Mouse (Mus musculus): Measurements from ENCODE around the gene Gng7. TPM values are rescaled to one million over a fixed set of nuclear protein-coding genes. Genes with fewer than 3 reads are reported as not detected.
"Not testable (repeated sequence)": the region's sequence is repeated elsewhere in the genome, so short reads cannot be mapped to it uniquely, and the experiment has no call there.

Gng7 gene
- total and polyA plus RNA-seq, 3 experiments: 0.24 to 0.47 TPM; not detected in 1

- H3K27ac ChIP-seq (ENCODE audit: insufficient read depth, low read depth); H3K9ac ChIP-seq (ENCODE audit: insufficient read depth, low read depth); in situ Hi-C loops (cut with MboI; ENCODE audit: low pct_ligation_motif_present, low pct_unique_long_range_greater_than_20kb, low sequenced_read_pairs); H3K9me3 ChIP-seq (replicated peaks; ENCODE audit: low read length); H3K4me2 ChIP-seq (ENCODE audit: insufficient read depth, low read depth, poor library complexity, severe bottlenecking); H3K27me3 ChIP-seq (replicated peaks); H3K4me3 ChIP-seq (replicated peaks in 1 of 3; ENCODE audit: low read depth in 2 of 3, low read length in 2 of 3, poor library complexity in 1 of 3); DNase-seq (ENCODE audit: extremely low read depth); dilution Hi-C loops (cut with MboI; ENCODE audit: extremely low pct_ligation_motif_present, extremely low pct_unique_long_range_greater_than_20kb, low sequenced_read_pairs): not testable (repeated sequence)
- H3K79me2 ChIP-seq (replicated peaks; ENCODE audit: control insufficient read depth, extremely low read depth, insufficient read depth, poor library complexity, severe bottlenecking): peaks cover 56% of the 10 kb centered on the region
- H3K4me1 ChIP-seq (ENCODE audit: control insufficient read depth in 1 of 2, insufficient read depth in 2 of 2): peaks cover 8 to 33% of the 10 kb centered on the region in 2 experiments
- H3K36me3 ChIP-seq (replicated peaks in 1 of 2; ENCODE audit: control insufficient read depth in 1 of 2, insufficient read depth in 1 of 2, low read length in 1 of 2): peaks cover 31 to 78% of the 10 kb centered on the region in 2 experiments
Observed at GRCm38 (mm10) chr10:81055802-81056340, 41.1 kb upstream of the Gng7 start.

GRCm38 (mm10) chr10:81055169-81055568 lies 40.4 kb upstream of the Gng7 start:
- no peaks in the 10 kb centered on the region for H3K9me3 ChIP-seq (replicated peaks; ENCODE audit: low read length)
- no peak overlapping the region for H3K9ac ChIP-seq (ENCODE audit: insufficient read depth, low read depth)
- H3K27ac ChIP-seq (ENCODE audit: insufficient read depth, low read depth): no peak overlapping the region
- H3K79me2 ChIP-seq (replicated peaks; ENCODE audit: control insufficient read depth, extremely low read depth, insufficient read depth, poor library complexity, severe bottlenecking): peaks cover 56% of the 10 kb centered on the region
- no peak for TF ChIP-seq RCOR1 (conservative IDR thresholded peaks at IDR 0.05; ENCODE audit: low read depth, low read length)
- no peak for TF ChIP-seq NELFE (IDR thresholded peaks at IDR 0.05; ENCODE audit: low read depth, low read length)
- TF ChIP-seq PAX5 (IDR thresholded peaks at IDR 0.05; ENCODE audit: low read length): no peak
- TF ChIP-seq EP300 (IDR thresholded peaks at IDR 0.05; ENCODE audit: low read length): no peak
- no peak for TF ChIP-seq MAX (IDR thresholded peaks at IDR 0.05; ENCODE audit: low read length)
- no peak for TF ChIP-seq USF2 (conservative IDR thresholded peaks at IDR 0.05; ENCODE audit: low read depth, low read length)
- TF ChIP-seq SIN3A (IDR thresholded peaks at IDR 0.05; ENCODE audit: low read length): no peak
- TF ChIP-seq KAT2A (IDR thresholded peaks at IDR 0.05; ENCODE audit: insufficient replicate concordance, low read length): no peak
- no peak for TF ChIP-seq MEF2A (IDR thresholded peaks at IDR 0.05; ENCODE audit: borderline replicate concordance, low read depth, low read length)
- TF ChIP-seq ZC3H11A (IDR thresholded peaks at IDR 0.05; ENCODE audit: low read depth, low read length): no peak
- TF ChIP-seq IRF4 (IDR thresholded peaks at IDR 0.05; ENCODE audit: low read depth, low read length): no peak
- no peak overlapping the region for H3K4me3 ChIP-seq (replicated peaks in 1 of 3; ENCODE audit: low read depth in 2 of 3, low read length in 2 of 3, poor library complexity in 1 of 3)
- in situ Hi-C loops (cut with MboI; ENCODE audit: low pct_ligation_motif_present, low pct_unique_long_range_greater_than_20kb, low sequenced_read_pairs): no loop called here
- H3K4me2 ChIP-seq (ENCODE audit: insufficient read depth, low read depth, poor library complexity, severe bottlenecking): no peak overlapping the region
- dilution Hi-C loops (cut with MboI; ENCODE audit: extremely low pct_ligation_motif_present, extremely low pct_unique_long_range_greater_than_20kb, low sequenced_read_pairs): no loop called here
- DNase-seq (ENCODE audit: extremely low read depth): no peak
- H3K4me1 ChIP-seq (ENCODE audit: control insufficient read depth in 1 of 2, insufficient read depth in 2 of 2): peaks cover 8 to 33% of the 10 kb centered on the region in 2 experiments
- peaks cover 36 to 85% of the 10 kb centered on the region in 2 experiments for H3K36me3 ChIP-seq (replicated peaks in 1 of 2; ENCODE audit: control insufficient read depth in 1 of 2, insufficient read depth in 1 of 2, low read length in 1 of 2)
- H3K27me3 ChIP-seq (replicated peaks): no peaks in the 10 kb centered on the region

GRCm38 (mm10) chr10:81052577-81052976 lies 37.8 kb upstream of the Gng7 start:
- H3K4me2 ChIP-seq (ENCODE audit: insufficient read depth, low read depth, poor library complexity, severe bottlenecking): no peak overlapping the region
- H3K27ac ChIP-seq (ENCODE audit: insufficient read depth, low read depth): no peak overlapping the region
- DNase-seq (ENCODE audit: extremely low read depth): no peak
- dilution Hi-C loops (cut with MboI; ENCODE audit: extremely low pct_ligation_motif_present, extremely low pct_unique_long_range_greater_than_20kb, low sequenced_read_pairs): no loop called here
- in situ Hi-C loops (cut with MboI; ENCODE audit: low pct_ligation_motif_present, low pct_unique_long_range_greater_than_20kb, low sequenced_read_pairs): no loop called here
- H3K9me3 ChIP-seq (replicated peaks; ENCODE audit: low read length): no peaks in the 10 kb centered on the region
- no peaks in the 10 kb centered on the region for H3K27me3 ChIP-seq (replicated peaks)
- peaks cover 58 to 99% of the 10 kb centered on the region in 2 experiments for H3K36me3 ChIP-seq (replicated peaks in 1 of 2; ENCODE audit: control insufficient read depth in 1 of 2, insufficient read depth in 1 of 2, low read length in 1 of 2)
- no peak overlapping the region for H3K9ac ChIP-seq (ENCODE audit: insufficient read depth, low read depth)
- H3K4me1 ChIP-seq (ENCODE audit: control insufficient read depth in 1 of 2, insufficient read depth in 2 of 2): peaks cover 0 to 15% of the 10 kb centered on the region in 2 experiments; a peak in 2 of 4 replicates
- no peak overlapping the region for H3K4me3 ChIP-seq (replicated peaks in 1 of 3; ENCODE audit: low read depth in 2 of 3, low read length in 2 of 3, poor library complexity in 1 of 3)
- H3K79me2 ChIP-seq (replicated peaks; ENCODE audit: control insufficient read depth, extremely low read depth, insufficient read depth, poor library complexity, severe bottlenecking): peaks cover 34% of the 10 kb centered on the region
- TF ChIP-seq USF2 (conservative IDR thresholded peaks at IDR 0.05; ENCODE audit: low read depth, low read length): no peak
- TF ChIP-seq ETS1 (conservative IDR thresholded peaks at IDR 0.05; ENCODE audit: low read depth, low read length): no peak
- TF ChIP-seq TCF12 (IDR thresholded peaks at IDR 0.05; ENCODE audit: low read depth, low read length): no peak
- TF ChIP-seq E2F4 (IDR thresholded peaks at IDR 0.05; ENCODE audit: insufficient replicate concordance, low read depth, low read length): no peak
- TF ChIP-seq ZKSCAN1 (IDR thresholded peaks at IDR 0.05; ENCODE audit: borderline replicate concordance, low read depth, low read length): no peak
- no peak for TF ChIP-seq NRF1 (IDR thresholded peaks at IDR 0.05; ENCODE audit: low read depth, low read length)
- TF ChIP-seq ZNF384 (IDR thresholded peaks at IDR 0.05; ENCODE audit: low read depth, low read length): no peak
- TF ChIP-seq JUN (IDR thresholded peaks at IDR 0.05; ENCODE audit: insufficient read depth, low read depth, low read length): no peak
- no peak for TF ChIP-seq EP300 (IDR thresholded peaks at IDR 0.05; ENCODE audit: low read length)
- no peak for TF ChIP-seq POLR2AphosphoS2 (IDR thresholded peaks at IDR 0.05; ENCODE audit: low read depth, low read length)
- TF ChIP-seq RCOR1 (conservative IDR thresholded peaks at IDR 0.05; ENCODE audit: low read depth, low read length): no peak

Measured in CH12.LX (cell line).